Mouse (Mus musculus): ENCODE data around the gene Mmd.
A peak's percentile ranks its signal among the peaks of the same experiment; 100 is the strongest.
"Not testable (repeated sequence)": the region's sequence is repeated elsewhere in the genome, so short reads cannot be mapped to it uniquely, and the experiment has no call there.

The Mmd gene

GRCm38 (mm10) chr11:90250189-90250588 lies 933 bp downstream of the Mmd start:
- no peak for DNase-seq

- no peak for DNase-seq
Measured at GRCm38 (mm10) chr11:90250730-90251129, 1.5 kb downstream of the Mmd start.

- no peak for DNase-seq
Measured at GRCm38 (mm10) chr11:90251923-90252322, 2.7 kb downstream of the Mmd start.

- DNase-seq = no peak
Measured at GRCm38 (mm10) chr11:90252366-90252765, 3.1 kb downstream of the Mmd start.

- DNase-seq = no peak
Measured at GRCm38 (mm10) chr11:90254536-90254935, 5.3 kb downstream of the Mmd start.

- DNase-seq = no peak
Measured at GRCm38 (mm10) chr11:90255687-90256086, 6.4 kb downstream of the Mmd start.

- no peak for DNase-seq
Measured at GRCm38 (mm10) chr11:90256833-90257525, 7.7 kb downstream of the Mmd start.

GRCm38 (mm10) chr11:90258321-90258927 lies 9.2 kb downstream of the Mmd start:
- DNase-seq = no peak

- DNase-seq = no peak
Measured at GRCm38 (mm10) chr11:90259071-90259470, 9.8 kb downstream of the Mmd start.

GRCm38 (mm10) chr11:90259826-90260225 lies 10.6 kb downstream of the Mmd start:
- DNase-seq = no peak

GRCm38 (mm10) chr11:90264180-90264579 lies 14.9 kb downstream of the Mmd start:
- peak; percentile 47 for DNase-seq

- no peak for DNase-seq
Measured at GRCm38 (mm10) chr11:90265581-90265980, 16.3 kb downstream of the Mmd start.

- no peak for DNase-seq
Measured at GRCm38 (mm10) chr11:90268934-90269333, 19.7 kb downstream of the Mmd start.

GRCm38 (mm10) chr11:90269398-90270123 lies 20.3 kb downstream of the Mmd start:
- DNase-seq = peak; percentile 61

- DNase-seq = no peak
Measured at GRCm38 (mm10) chr11:90270132-90270877, 21.0 kb downstream of the Mmd start.

- DNase-seq = peak; percentile 42
Measured at GRCm38 (mm10) chr11:90274187-90274586, 24.9 kb downstream of the Mmd start.

- DNase-seq = no peak
Measured at GRCm38 (mm10) chr11:90275663-90276062, 26.4 kb downstream of the Mmd start.

- DNase-seq = peak; percentile 56
Measured at GRCm38 (mm10) chr11:90276150-90276549, 26.9 kb downstream of the Mmd start.

GRCm38 (mm10) chr11:90276561-90276960 lies 27.3 kb downstream of the Mmd start:
- no peak for DNase-seq

GRCm38 (mm10) chr11:90280069-90280468 lies 30.8 kb downstream of the Mmd start:
- DNase-seq = no peak

GRCm38 (mm10) chr11:90281943-90282342 lies 32.7 kb downstream of the Mmd start:
- DNase-seq = not testable (repeated sequence)

GRCm38 (mm10) chr11:90283159-90283558 lies 33.9 kb downstream of the Mmd start:
- no peak for DNase-seq

GRCm38 (mm10) chr11:90283601-90284000 lies 34.3 kb downstream of the Mmd start:
- no peak for DNase-seq
